Mouse (Mus musculus) spleen, postnatal 10 days (tissue): ENCODE measurements around the gene Ttc17.

Experiments
- DNase-seq, 2 experiments: peaks; one replicate each; pipeline ENCODE4 v3.0.0; 2021 to 2022; ENCODE audit warnings: low spot score in 2 of 2

The Ttc17 gene

DNA sequence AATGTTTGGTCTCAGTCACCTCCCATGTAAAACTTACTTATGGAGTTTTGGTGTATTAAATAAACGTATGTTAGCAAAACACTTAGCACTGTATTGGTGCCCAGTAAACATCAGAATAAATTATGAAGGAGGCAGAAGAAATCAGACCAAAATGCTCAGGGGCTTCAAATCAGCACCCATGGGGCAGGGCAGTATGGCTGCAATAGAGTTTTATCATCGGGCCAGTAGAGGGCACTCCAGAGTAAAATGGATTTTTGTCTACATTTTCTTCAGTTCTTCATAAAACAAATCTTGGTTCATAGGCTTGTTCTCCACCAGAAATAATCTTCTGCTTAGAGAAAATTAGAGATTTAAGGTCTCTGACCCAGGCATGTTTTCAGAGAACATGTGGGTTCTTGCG lies 152.4 kb downstream of the Ttc17 start:
- DNase-seq: peak in 1 of 2 experiments; percentile 30
